Mouse (Mus musculus) urinary bladder, postnatal 10 days (tissue): ENCODE measurements around the gene Rabac1.

Experiments used
- DNase-seq: peaks from one replicate; pipeline ENCODE4 v3.0.0; 2022; ENCODE audit warnings: low spot score

The Rabac1 gene

DNA sequence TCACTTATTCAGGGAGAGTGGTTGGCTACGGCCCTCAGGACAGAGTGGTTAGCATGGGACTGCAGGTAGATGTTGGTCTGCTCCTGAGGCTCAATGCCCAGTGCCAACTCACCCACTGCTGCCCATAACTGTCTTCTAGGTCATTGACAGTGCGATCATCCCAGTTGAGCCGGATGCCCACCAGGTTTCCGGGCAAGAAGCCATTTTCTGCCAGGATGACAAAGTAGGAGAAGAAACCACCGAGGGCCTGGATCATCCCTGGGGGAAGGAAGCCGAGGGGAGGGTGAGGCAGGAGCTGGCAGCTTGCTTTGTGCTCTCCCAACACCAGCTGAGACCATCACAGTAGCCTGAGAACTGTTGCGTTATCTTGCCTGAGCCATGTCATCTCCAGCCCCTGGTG lies 7.9 kb upstream of the Rabac1 start:
- DNase-seq, result no peak

DNA sequence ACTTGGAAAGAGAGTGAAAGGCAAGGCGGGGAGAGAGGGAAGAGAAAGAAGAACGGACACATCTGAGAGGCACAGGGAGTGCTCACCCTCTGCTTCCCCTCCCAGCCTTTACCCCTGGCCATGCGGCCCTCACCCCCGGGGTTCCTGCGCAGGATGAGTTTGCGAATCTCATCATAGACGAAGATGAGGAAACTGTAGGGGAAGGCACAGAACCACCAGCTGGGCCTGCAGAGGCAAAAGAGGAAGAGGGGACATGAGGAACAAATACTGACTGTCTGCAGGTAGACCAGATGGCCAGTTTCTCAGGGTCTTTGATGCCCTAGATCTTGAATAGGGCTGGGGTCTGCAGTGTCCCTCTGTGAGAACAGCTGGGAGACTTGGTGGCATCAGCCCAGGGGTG lies 6.2 kb upstream of the Rabac1 start:
- DNase-seq, result no peak

GRCm38 (mm10) chr7:24974893-24975595 lies 2.5 kb upstream of the Rabac1 start:
- DNase-seq, result no peak

GRCm38 (mm10) chr7:24973902-24974301 lies 1.3 kb upstream of the Rabac1 start:
- DNase-seq, result no peak

- no peak for DNase-seq
These were observed 654 bp upstream of the Rabac1 start for GRCm38 (mm10) chr7:24973208-24973607.

DNA sequence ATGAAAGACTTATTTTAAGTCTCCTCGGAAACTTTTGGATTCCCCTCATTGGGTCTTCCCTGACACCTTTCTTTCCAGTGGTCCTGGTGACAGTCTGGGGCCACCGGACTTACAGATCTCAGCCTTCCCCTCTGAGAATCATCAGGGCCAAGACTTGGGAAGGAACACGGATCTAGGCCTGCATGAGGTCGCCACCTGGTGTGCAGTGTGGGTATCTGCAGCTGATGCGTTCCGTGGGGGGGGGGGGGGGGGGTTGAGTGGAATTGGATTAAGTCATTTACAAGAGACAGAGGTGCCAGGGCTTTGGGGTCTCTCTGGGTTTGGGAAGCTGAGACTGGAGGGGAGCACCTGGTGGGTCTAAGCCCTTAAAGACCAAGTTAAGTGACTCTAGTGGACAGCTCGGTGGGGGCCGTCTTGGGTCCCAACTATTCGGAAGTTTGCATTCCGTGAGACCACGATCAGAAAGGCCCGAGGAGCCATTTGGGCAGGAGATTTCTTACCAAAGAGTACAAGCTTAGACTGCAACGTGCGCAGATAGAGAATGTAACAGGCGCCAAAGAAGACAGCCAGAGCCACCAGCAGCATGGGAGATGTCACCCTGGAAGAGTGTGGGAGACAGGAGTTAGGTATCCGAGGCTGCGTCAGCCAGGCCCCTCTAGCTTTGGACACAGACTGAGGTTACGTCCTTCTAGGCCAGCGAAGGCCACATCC lies 1.1 kb downstream of the Rabac1 start:
- no peak for DNase-seq

- DNase-seq, result no peak
These were observed 2.2 kb downstream of the Rabac1 start for GRCm38 (mm10) chr7:24970341-24970740.

GRCm38 (mm10) chr7:24969805-24970204 lies 2.7 kb downstream of the Rabac1 start:
- DNase-seq, result no peak

GRCm38 (mm10) chr7:24968463-24968862 lies 4.1 kb downstream of the Rabac1 start:
- DNase-seq, result no peak

GRCm38 (mm10) chr7:24967966-24968365 lies 4.6 kb downstream of the Rabac1 start:
- DNase-seq, result no peak

GRCm38 (mm10) chr7:24964897-24965535 lies 7.5 kb downstream of the Rabac1 start:
- DNase-seq, result no peak

DNA sequence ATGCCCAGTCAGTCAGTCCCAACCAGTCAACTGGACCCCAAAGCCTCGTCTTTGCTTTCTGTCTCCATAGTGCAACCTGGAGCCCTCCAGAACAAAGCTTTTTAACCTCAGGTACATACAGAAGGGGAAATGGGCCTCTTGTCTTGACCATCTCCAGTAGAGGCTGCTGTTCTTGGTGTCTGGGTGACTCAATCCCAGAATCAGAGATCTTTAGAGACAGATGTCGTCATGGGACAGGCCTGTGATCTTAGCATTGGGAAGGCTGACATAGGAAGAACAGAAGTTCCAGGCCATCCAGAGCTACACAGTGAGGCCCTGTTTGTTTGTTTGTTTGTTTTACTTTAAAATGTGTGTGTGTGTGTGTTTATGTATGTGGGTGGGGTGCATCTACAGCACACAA lies 8.3 kb downstream of the Rabac1 start:
- no peak for DNase-seq

GRCm38 (mm10) chr7:24955226-24955625 lies 17.3 kb downstream of the Rabac1 start:
- no peak for DNase-seq

DNA sequence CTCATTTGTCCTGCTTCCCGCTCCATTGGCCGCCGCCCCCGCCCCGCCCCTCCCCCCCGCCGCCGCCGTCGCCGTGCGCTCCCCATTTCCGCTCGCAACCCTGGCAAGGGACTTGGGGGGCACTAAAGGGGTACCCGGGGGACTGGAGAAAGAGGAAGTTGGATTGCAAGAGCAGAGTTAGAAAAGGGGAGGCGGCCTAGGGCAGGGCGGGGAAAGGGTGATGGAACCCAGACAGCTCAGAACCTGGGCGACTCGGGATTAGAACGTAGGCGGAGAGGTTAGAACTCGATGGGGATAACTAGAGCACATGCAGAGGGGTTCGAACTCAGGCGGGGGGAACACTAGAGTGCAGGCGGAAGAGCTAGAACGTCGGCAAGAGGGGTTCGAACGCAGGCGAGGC lies 18.1 kb downstream of the Rabac1 start:
- no peak for DNase-seq

DNA sequence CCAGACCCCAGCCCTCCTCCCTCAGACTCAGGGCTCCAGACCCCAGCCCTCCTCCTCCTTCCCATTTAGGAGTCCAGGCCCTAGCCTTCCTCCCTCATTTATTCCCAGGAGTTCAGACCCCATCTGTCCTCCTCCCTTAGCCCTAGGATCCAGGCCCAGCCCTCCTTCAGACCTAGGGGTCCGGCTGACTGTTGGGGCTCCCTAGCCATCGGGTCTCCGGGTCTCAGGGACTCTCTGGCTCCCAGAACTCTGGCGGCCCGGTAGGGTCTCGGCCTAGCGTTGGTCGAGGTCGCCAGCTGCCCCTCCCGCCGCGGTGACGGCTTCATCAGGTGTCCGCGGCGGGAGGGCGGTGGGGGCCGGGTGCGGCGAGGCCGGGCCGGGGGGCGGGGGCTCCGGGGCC lies 18.6 kb downstream of the Rabac1 start:
- DNase-seq, result no peak

DNA sequence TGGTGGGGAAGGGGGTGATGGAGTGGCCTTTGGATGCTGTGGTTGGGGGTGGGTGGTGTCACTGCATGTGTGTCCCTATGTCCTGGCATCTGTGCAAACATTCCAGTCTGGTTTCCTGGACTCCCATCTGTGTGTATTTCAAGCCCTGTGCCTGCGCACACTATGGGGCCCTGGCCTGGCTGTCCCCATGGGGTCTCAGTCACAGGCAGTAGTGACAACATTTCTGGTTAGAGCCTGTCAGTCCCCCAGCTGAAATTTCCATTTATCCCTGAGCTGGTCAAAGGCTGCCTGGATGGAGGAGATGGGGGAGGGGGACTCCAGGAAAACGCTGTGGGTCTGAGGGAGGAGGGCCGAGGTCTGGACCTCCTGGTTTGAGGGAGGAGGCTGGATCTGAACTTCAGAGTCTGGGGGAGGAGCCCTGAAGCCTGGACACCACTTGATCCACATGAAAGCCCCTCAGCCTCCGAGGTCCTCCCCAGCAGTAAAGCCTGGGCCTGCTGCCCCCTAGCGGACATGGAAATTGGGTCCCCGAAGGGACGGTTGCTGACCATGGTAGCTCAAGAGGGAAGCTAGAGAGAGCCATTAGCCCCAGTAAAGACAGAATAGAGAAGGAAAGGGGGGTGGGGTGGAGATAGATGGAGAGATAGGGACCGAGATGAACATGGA lies 22.5 kb downstream of the Rabac1 start:
- DNase-seq, result no peak

DNA sequence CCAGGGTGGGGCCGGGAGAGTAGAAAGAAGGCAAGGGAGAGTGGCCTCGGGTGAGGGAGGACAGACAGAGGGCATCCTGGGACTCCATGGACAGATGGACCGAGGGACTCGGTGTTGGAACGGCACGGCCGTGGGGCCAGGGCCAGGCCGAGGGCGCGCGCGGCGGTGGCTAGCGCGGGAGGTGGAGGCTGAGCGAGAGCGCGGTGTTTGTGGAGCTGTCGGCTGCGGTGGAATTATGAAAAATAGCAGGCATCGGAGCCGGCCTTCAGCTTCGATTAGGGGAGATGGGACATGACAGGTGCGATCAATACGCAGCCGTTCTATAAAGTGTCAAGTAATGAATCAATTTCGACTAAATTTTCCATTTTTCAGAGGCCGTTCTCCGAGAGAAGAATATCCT lies 23.8 kb downstream of the Rabac1 start:
- no peak for DNase-seq

DNA sequence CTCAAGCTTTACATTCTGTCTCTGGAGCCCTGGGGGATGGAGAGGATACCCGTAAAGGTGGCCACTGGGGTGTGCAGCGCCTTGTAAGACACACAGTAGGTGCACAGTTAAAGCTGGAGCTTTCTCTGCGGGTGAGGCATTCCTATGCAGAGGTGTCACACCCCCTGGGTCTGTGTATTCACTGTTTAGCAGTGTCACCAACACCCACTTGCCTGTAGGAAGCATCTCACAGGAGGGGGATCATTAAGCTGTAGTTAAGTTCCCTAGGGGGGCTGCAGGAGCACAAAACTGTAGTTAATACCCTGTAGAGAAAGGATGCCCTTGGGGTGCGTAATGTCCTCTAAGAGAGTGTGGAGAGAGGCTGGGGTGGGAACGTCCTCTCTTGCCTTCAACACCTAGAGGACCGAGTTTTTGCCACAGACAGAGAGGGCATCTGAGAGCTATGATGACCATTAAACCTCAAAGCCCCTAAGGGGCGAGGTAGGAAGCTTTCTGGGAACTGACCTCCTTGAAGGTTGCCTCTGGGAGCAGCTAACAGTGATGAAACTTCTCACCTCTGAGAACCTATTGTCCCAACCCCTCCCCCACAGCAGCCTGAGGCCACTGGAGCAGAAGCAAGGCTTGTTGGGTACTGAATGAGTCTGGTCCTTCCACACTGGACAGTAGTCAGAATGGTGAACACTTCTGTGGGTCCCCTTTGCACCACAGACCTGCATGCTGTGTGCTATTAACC lies 25.1 kb downstream of the Rabac1 start:
- DNase-seq, result no peak

DNA sequence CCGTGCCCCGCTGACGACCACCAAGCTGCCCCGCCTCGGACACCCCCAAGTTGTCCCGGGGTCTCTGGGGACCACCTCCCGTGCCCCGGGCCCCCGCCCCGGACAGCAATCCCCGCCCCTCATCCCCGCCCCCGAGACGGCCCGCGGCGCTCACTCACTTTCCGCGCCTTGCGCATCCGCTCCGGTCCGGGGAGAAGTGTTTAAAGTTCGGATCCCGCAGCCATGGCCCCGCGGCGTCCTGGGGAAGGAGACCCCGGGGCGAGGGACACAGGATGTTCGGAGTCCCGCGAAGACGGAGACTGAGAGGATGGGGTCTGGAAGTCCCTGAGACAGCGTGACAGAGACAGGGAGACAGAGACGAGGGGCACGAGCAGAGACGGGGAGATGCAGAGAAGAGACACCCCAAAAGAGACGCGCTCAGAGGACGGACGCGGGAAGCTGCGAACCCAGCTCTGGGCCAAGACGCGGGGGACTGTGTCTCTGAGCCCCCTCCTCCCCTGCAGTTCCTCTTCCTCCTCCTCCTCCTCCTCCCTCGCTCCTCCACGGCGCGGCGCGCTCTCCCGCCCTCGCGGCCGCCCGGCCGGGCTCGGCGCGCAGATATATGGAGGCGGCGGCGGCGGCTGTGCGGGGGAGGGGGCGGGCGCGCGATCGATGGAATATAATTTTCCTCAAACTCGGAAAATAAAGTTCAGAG lies 28.1 kb downstream of the Rabac1 start, which contains the start of gene Gm4881:
Gene Gm4881 (minus strand): TSS at position 238 of the 694 bp plus-strand sequence.
- no peak for DNase-seq

GRCm38 (mm10) chr7:24943641-24944040 lies 28.9 kb downstream of the Rabac1 start:
- DNase-seq, result no peak

DNA sequence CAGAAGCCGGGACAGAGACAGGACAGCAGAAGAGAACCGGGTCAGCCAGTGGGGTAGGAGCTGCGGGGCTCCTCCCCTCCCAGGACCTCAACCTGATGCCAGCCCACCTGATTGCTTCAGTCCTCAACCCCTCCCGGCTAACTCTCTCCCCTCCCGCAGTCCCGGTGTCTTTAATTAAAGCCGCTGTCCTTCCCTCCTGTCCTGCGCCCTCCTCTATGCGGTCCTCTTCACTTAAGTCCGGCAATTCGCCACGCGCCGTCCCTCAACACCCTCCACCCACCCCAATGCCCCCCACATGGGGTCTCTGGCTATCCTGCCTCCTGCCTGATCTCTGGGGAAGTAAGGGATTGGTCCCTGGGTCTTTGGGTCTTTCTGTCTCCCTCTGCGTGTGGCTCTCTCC lies 40.9 kb downstream of the Rabac1 start:
- DNase-seq, result no peak
